Mouse (Mus musculus) C2C12 (cell line): ENCODE data around the gene Slc1a4.

ENCODE experiments used
- CTCF ChIP-seq: IDR thresholded peaks from one replicate; pipeline ENCODE4 v1.5.1; 2011; ENCODE audit not compliant: control insufficient read depth, insufficient read depth, insufficient read length
- MAX ChIP-seq: IDR thresholded peaks from one replicate; pipeline ENCODE4 v1.6.1; 2011; ENCODE audit warnings: mild to moderate bottlenecking, control low read depth
- MYOG ChIP-seq: IDR thresholded peaks from one replicate; pipeline ENCODE4 v1.6.1; 2011; ENCODE audit not compliant: control insufficient read depth, insufficient read length; ENCODE audit errors: extremely low read depth
- USF1 ChIP-seq: IDR thresholded peaks from one replicate; pipeline ENCODE4 v1.6.1; 2011; ENCODE audit warnings: low read depth, mild to moderate bottlenecking, control low read depth, moderate library complexity

GRCm38 (mm10) chr11:20305641-20306040, 26.9 kb downstream of the Slc1a4 start:
- TF ChIP-seq CTCF: no peak
- TF ChIP-seq MYOG: no peak
- TF ChIP-seq MAX: no peak
- no peak for TF ChIP-seq USF1
